Mouse (Mus musculus): ENCODE data around the gene Syt17.

DNA sequence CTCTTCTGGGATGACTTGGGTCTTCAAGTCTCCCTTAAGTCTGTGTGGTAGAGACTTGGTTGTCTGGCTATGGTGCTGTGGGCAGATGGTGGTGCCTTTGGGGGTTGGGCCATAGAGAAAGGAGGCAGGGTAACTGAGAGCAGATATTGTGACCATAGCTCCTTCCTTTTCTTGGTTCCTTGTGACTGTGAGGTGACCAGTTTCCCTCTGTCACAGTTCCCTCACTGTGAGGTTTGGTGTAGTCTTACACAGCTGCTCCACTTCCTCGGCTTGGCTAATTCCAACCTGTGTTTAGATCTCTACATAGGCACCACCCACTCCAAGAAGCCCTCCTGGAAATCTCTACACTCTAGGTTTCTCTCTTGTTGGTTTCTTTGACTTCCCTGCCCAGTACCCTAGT lies 36.0 kb upstream of the Syt17 start:
- no peak for TF ChIP-seq CTCF (IDR thresholded peaks at IDR 0.05; ENCODE audit: control insufficient read depth, insufficient read depth, insufficient replicate concordance, low read depth, low read length)
- TF ChIP-seq POLR2A (IDR thresholded peaks at IDR 0.05; ENCODE audit: control insufficient read depth, low read depth, low read length): no peak

Measured in testis, adult 2 months (tissue).